Mouse (Mus musculus) left cerebral cortex, adult 8-10 months (tissue): ENCODE results near the gene Zmiz1. TPM values are rescaled to one million over a fixed set of nuclear protein-coding genes. Genes with fewer than 3 reads are reported as not detected.

Experiments used
- DNase-seq, 2 experiments: peaks; one replicate each; pipeline ENCODE4 v3.0.0; 2022; ENCODE audit warnings: low spot score in 2 of 2
- total RNA-seq, 4 experiments: library from RNA; stranded (reverse); gene quantifications; 2 replicates each; pipeline ENCODE4 v1.2.4; 2022

The Zmiz1 gene
- total RNA-seq, 4 experiments from 2014 or later = 90.1 to 94.2 (median 92.3) TPM

GRCm38 (mm10) chr14:25633539-25634300 is 174.7 kb downstream of the Zmiz1 start:
- DNase-seq = peak in 1 of 2 experiments; percentile 42

- DNase-seq = no peak
Observed at GRCm38 (mm10) chr14:25634328-25634727, 175.3 kb downstream of the Zmiz1 start.

- no peak for DNase-seq
Observed at GRCm38 (mm10) chr14:25635746-25636145, 176.8 kb downstream of the Zmiz1 start.

- peak in 1 of 2 experiments; percentile 59 for DNase-seq
Observed at GRCm38 (mm10) chr14:25636297-25636696, 177.3 kb downstream of the Zmiz1 start.

- no peak for DNase-seq
Observed at GRCm38 (mm10) chr14:25639120-25639758, 180.3 kb downstream of the Zmiz1 start.

- DNase-seq = no peak
Observed at GRCm38 (mm10) chr14:25639979-25640378, 181.0 kb downstream of the Zmiz1 start.

- peak in 1 of 2 experiments; percentile 70 for DNase-seq
Observed at GRCm38 (mm10) chr14:25640421-25641056, 181.6 kb downstream of the Zmiz1 start.

GRCm38 (mm10) chr14:25641067-25641466 is 182.1 kb downstream of the Zmiz1 start:
- DNase-seq = no peak

- DNase-seq = no peak
Observed at GRCm38 (mm10) chr14:25645717-25646116, 186.7 kb downstream of the Zmiz1 start.

- DNase-seq = peak in 1 of 2 experiments; percentile 56
Observed at GRCm38 (mm10) chr14:25646161-25646621, 187.2 kb downstream of the Zmiz1 start.

- no peak for DNase-seq
Observed at GRCm38 (mm10) chr14:25651131-25651530, 192.1 kb downstream of the Zmiz1 start.

GRCm38 (mm10) chr14:25651905-25652304 is 192.9 kb downstream of the Zmiz1 start:
- no peak for DNase-seq

- DNase-seq = peak in 1 of 2 experiments; percentile 89
Observed at GRCm38 (mm10) chr14:25654401-25655197, 195.6 kb downstream of the Zmiz1 start.

GRCm38 (mm10) chr14:25660661-25661060 is 201.7 kb downstream of the Zmiz1 start:
- DNase-seq = no peak

- no peak for DNase-seq
Observed at GRCm38 (mm10) chr14:25661185-25661920, 202.4 kb downstream of the Zmiz1 start.

GRCm38 (mm10) chr14:25663649-25664309 is 204.8 kb downstream of the Zmiz1 start:
- no peak for DNase-seq

- DNase-seq = no peak
Observed at GRCm38 (mm10) chr14:25664310-25664695, 205.3 kb downstream of the Zmiz1 start.

- no peak for DNase-seq
Observed at GRCm38 (mm10) chr14:25665314-25665970, 206.5 kb downstream of the Zmiz1 start.

GRCm38 (mm10) chr14:25666668-25667376 is 207.8 kb downstream of the Zmiz1 start:
- DNase-seq = no peak
